Mouse (Mus musculus) left cerebral cortex, adult 9 months (tissue): Measurements from ENCODE around the gene Cuedc1.

Source experiments
- DNase-seq, 2 experiments: peaks; one replicate each; pipeline ENCODE4 v3.0.0; 2022; ENCODE audit warnings: low spot score in 2 of 2

Cuedc1 gene

DNA sequence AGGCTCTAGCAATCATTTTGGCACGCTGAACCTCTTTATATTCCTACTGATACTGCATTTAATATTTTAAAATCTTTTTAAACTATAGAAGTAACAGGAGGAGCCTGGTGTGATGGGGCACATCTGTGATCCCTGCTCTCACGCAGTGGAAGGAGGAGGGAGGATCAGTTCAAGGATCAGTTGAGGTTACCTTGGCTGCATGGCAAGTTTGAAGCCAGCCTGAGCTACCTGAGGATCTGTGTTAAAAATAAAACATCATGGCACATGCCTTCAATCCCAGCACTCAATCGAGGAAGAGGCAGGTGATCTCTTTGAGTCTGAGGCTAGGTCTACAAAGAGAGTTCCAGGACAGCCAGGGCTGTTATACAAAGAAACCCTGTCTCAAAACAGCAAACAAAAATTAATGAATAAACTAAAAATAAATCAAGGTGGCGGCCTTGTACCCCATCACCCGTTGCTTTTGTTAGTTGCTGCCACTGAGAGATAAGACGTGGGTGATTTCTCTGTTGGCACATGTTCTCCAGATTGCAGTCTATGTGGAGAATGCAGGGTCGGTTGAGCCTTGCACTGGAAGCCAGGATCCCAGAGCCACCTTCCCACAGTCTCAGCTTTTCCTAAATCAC is 50.3 kb downstream of the Cuedc1 start:
- DNase-seq, result no peak

DNA sequence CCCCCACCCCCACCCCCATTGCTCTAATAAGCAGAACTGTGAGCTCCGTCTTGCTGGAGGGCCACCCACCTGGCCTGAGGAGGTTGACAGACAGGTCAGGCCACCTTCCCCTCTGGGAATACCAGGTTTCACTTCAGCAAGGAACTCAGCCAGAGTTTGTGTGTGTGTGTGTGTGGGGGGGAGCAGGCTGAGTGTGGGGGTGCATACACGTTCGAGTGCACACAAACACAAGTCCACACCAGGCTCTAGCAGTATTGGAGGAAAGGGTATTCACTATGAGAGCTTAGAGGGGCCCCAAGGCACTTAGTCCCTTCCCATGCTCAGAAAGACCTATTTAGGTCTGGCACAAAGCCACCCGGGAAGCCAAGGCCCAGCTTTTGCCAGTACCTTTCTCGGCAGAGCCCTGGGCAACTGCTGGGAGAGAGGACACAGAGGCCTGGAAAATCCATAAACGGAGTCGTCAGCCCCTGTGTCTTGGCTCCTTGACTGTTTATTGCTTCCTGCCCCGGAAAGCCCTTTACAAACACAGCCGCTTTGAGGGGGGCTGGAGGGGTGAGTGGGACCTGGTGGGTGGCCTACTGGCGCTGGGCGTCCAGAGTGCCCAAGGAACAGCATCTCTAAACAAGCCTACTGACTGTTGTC is 50.9 kb downstream of the Cuedc1 start:
- DNase-seq, result peak in 1 of 2 experiments; percentile 44

DNA sequence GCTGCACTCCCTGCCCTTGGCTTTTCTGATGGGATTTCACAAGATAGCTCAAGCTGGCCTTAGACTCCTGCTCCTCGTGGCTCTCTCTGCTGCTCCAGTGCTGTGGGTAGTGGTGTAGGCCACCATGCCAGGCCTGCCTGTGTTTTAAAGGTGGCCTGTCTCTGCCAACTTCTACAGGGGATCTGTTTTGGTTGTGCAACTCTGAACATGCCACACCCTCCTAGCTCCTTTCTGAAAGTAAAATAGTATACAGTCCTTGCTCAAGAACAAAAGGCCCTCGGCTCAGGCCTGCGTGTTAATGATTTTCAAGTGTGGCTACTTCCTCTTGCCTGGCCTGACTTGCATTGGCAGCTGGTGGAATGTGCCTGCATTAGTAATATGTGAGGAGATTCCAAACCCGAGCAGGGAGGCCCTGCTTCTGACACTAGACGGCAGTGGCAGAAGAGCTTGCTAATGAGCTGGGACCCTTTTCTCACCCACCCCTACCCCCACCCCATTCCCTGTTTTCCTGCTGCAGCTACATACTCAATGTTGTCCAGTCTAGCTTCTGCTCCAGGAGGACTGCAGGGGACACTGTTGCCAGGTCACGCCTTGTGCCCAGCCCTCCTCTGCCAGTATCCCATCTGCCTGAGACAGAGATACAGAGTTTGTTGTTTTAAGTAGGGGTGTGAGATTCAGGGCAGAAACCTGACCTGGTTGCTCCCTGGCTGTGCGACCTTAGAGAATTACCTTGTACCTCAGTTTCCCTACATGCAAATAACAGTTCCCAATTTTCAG is 53.7 kb downstream of the Cuedc1 start:
- no peak for DNase-seq

GRCm38 (mm10) chr11:88153880-88154279 is 56.0 kb downstream of the Cuedc1 start:
- no peak for DNase-seq

- DNase-seq, result no peak
Observed at GRCm38 (mm10) chr11:88154500-88154899, 56.6 kb downstream of the Cuedc1 start.

DNA sequence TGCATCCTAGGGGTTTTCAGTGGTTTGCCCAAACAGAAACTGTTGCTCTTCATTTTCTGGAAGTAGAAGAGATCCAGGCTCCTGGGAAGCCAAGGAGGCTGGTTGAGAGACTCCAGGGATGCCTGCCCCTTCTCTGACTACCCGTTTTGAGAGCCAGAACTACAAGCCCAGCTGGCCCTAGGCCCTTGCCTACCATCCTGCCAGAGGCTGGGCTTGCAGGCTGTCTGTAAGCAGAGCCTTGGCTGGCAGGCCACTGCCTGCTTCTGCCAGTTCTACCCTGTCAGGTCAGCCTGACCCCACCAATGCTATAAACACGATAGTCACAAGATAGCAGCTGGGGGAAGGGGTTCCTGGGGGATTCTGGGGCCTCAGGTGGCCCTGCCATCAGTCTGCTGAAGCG is 57.6 kb downstream of the Cuedc1 start:
- DNase-seq, result peak in 1 of 2 experiments; percentile 33

- no peak for DNase-seq
Observed at GRCm38 (mm10) chr11:88155998-88156397, 58.1 kb downstream of the Cuedc1 start.

GRCm38 (mm10) chr11:88156403-88156802 is 58.5 kb downstream of the Cuedc1 start:
- DNase-seq, result no peak

DNA sequence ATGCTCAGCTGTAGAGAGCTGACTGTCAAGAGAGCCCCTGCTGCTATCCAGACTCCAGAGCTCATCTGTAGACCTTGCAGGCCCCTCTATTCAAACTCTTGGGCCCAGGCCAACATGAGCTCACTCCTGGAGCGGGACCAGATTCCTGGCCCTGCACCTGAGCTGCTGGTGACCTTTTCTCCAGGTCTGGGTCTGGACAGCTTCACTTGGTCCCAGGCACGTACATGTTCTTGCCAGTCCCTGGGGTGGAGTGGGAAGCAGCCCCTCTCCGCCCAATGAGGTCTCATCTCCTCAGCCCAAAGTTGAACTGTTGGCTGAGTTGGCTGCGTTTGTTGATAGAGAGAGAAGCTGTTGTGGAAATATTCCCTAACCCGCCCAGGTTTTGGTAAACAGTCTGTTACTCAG is 61.0 kb downstream of the Cuedc1 start:
- no peak for DNase-seq

DNA sequence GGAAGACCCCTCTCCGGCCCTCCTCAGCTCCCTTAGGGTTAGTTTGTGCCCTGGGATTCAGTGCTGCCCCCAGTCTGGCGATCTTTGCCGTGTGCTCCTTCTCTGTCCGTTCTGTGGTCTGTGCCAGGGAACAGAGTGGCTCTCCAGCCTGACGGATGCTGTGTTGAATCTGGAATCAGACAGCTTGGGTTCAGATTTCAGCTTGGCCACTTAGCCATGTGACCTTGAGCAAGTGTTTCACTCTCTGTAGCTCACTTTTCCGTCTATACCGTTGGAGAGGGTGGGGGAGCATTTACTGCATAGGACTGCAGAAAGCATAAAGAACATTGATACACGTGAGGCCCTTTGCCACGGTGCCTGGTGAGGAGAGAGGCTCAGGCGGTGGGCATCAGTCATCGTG is 61.5 kb downstream of the Cuedc1 start:
- DNase-seq, result no peak

GRCm38 (mm10) chr11:88160316-88160715 is 62.5 kb downstream of the Cuedc1 start:
- no peak for DNase-seq

- peak in 1 of 2 experiments; percentile 67 for DNase-seq
Observed at GRCm38 (mm10) chr11:88161051-88161581, 63.3 kb downstream of the Cuedc1 start.

DNA sequence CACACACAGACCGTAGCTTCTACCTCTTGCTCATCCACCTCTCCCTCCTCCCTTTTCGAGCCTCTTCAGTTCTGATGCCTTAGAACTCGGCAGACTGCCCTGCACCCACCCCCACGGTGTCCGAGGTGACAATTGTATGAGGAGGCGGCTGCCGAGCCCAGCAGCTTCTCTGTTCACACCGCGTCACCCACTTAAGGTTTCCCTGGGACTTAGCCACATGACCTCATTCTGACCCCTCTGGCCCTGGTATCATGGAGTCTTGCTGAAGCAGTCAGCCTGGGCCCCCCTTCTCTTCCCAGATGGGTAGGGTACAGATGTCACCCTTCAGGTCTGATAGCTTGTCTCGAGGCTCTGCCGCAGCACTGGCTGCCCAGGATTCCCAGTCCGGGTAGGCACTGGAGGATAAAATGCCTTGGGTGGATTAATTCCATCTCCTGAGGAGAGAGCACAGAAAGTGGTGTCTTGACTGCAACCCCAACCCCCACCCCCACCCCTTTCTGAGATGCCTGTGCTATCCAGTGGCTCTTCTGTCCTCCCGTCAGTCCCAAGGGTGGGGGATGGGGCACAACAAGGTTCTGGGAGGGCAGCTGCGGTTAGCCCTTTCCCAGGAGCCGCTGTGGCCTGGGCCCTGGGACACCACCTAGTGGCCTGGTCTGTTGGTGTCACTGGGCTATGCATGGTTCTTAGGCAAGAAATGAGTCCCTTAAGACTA is 63.9 kb downstream of the Cuedc1 start:
- DNase-seq, result peak; percentile 59 to 81

GRCm38 (mm10) chr11:88162740-88163139 is 64.9 kb downstream of the Cuedc1 start:
- no peak for DNase-seq

DNA sequence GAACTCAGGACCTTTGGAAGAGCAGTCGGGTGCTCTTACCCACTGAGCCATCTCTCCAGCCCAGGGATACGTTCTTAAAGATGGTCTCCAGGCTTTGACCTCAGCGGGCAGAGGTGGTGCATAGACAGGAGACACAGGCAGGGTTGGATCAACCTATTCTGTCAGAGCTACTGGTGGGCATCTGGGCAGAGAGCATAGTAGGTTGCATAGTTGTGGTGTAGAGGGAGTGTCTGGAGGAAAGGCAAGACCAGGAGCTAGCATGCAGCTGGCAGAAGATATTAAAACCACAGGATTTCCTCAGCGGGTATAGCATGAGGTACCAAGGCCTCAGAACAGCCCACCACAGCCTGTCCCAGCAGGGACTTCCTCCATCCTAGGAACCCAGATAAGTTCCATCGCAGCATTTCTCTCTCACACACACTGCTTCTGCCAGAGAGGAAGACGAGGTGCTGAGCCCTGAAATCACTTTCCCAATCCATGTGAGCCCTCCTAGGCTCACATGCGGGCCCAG is 66.4 kb downstream of the Cuedc1 start:
- DNase-seq, result no peak

DNA sequence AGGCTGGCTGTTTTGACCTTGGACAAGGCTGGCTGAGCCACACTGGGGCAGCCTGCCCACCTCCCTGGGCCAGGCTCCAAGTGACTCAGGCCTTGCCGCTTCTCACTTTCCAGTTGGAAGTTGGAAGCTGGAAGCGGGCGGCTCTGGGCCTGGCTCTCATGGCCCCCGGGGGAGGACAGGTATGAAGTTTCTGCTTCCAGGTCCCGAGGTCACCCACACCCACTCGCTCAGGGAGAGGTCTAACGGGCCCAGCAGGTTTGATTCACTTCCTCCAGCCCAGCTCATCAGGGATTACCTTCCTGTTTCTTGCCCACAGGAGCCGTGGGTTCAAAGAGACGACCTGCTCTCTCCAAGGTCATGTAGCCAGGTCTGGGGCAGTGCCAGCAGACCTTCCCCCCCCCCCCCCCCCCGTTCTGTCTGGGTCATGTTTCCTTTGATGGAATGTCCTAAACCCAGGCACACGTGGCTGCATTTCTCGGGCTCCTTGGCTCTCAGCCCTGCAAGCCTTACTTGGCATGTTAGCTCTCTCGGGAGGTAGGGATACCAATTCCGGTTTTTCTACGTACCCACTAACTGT is 67.0 kb downstream of the Cuedc1 start:
- DNase-seq, result no peak

DNA sequence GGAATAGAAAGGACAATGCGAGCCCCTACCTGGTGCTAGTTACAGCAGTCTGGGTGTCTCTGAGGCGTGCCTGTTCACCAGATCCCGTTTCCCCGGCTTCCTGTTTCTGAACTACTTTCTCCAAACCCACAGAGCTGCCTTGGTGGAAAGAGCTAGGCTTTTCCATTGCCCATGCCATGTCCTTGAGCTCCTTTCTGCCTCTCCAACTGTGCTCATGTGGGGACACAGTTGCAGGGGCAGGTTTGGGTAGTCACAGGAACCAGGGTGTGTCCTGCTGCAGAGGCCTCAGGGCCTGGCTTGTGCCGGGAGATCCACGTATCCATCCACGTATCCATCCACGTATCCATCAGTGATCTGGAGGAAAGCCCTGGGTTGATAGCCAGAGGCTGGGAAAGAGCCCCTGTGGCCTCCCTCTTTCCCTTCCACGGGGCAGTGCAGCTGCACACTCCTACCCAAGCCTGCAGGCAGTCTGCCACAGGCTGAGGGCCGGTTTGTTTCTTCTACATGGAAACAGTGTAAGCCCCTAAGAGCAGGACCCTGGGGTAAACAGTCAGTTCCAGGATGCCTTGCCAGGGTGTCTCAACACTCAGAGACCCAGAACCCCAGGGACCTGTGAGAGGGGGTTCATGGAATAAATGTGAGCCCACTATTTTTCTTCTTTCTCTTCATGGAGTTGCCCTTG is 68.0 kb downstream of the Cuedc1 start:
- no peak for DNase-seq

- DNase-seq, result no peak
Observed at GRCm38 (mm10) chr11:88166471-88166870, 68.6 kb downstream of the Cuedc1 start.

DNA sequence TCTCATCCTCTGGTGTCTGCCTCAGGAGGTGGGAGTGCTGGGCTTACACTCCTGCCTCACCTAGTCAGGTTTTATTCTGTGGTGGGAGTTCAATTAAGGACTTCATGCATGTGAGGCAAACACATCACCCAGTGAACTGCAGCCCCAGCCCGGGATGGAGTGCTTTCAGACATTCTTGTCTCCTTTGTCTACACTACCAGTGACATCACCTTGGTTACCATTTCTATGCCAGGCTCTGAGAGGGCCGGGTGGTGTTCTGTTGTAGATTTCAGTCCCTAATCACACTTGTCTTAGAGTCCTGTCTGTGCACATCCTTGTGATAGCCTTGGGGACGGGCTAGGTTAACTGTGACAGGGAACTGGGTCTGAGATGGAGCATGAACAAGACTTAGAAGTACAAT is 70.8 kb downstream of the Cuedc1 start:
- DNase-seq, result no peak

GRCm38 (mm10) chr11:88169531-88170040 is 71.7 kb downstream of the Cuedc1 start:
- DNase-seq, result no peak

- DNase-seq, result no peak
Observed at GRCm38 (mm10) chr11:88170606-88171005, 72.7 kb downstream of the Cuedc1 start.
